Mouse (Mus musculus) activated CD4-positive, CD25-positive, alpha-beta regulatory T cell, adult 9 weeks (primary cell): ENCODE measurements around the gene Gpr137b. TPM values are rescaled to one million over a fixed set of nuclear protein-coding genes. Genes with fewer than 3 reads are reported as not detected.

Experiments
- polyA plus RNA-seq: library from polyadenylated mRNA; unstranded; fragments of 100-300 nt; shearing (Covaris generic); gene quantifications from one replicate; pipeline ENCODE4 v1.2.1, GENCODE M21; 2017

Gpr137b gene
- 3.4 TPM for polyA plus RNA-seq

DNA sequence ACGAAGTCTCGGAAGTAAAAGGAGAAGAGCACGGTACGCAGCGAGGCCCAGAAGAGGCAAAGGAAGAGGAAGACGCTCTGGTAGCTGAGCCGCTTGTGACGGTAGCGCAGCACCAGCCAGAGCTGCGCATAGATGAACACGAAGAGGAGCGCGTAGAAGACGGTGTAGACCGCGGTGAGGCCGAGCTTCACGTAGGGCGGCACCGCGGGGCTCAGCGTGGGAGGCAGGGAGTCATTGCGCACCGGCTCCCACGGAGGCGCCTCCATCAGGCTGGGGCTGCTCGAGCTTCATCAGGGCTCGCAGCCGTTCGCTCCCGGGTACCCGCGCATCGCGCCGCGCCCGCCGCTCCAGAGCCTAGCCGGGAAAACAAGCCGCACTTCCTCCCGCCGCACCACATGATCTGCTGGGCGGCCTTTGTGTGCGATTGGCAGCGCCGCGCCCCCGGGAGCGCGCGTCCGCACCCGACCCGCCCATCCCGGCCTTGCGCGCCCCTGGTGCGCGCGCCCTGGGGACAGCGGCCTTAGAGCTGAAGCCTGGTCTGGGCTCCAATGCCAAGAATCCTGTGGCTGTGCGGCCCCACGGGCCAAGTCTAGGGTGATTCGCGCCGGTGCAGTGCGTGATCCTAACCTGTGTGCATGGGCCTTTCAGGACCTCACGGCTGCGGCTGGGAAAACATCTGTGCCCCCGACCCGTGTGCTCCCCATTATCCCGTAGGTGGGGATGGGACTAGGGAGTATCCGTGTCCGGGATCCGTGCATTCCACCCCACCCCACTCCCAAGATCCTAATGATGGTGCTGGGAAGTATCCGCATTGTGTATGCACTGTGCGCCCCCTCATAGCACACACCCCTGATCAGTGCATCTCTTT lies at the start of gene Gpr137b:
Gene Gpr137b, minus strand, starts transcription at position 787 of the 868 bp plus-strand sequence.

DNA sequence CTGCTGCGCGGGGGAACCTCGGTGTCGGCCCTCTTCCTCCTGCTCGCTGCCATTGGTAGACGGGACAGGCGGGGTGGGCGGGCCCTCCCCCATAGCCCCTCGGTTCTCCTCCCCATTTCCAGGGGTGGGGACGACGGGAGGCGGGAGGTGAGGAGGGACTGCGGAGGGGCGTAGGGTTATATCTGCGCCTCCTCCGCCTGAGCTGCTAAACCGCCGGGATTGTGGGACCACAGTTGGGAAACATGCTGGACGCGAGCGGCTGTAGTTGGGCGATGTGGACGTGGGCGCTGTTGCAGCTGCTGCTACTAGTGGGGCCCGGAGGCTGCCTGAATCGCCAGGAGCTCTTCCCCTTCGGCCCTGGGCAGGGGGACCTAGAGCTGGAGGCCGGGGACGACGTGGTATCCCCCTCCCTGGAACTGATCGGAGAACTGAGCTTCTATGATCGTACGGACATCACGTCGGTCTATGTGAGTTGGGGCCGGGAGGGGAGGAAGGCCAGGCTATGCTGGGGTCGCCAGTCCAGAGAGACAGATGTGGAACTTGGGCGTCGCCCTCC lies 43.7 kb upstream of the Gpr137b start, which contains the start of gene Nid1:
Gene Nid1, plus strand, starts transcription at position 92 of the 556 bp plus-strand sequence.

Other genes starting within 250 kb of the Gpr137b start
- not detected for gene Prl2c5, start 211.3 kb downstream of the Gpr137b start, polyA plus RNA-seq
- gene Nid1, start 43.5 kb upstream of the Gpr137b start, polyA plus RNA-seq, result 0.29 TPM
- 20.6 TPM for gene Lyst, start 196.4 kb upstream of the Gpr137b start, polyA plus RNA-seq